Mouse (Mus musculus): ENCODE results near the gene Srgap3. TPM values are rescaled to one million over a fixed set of nuclear protein-coding genes. Genes with fewer than 3 reads are reported as not detected.

The Srgap3 gene
- 0.13 and 0.26 TPM in 2 replicates for polyA plus RNA-seq (2015; fragmentation: Nextera tagmentation; extraction: Ambion mirVana)

DNA sequence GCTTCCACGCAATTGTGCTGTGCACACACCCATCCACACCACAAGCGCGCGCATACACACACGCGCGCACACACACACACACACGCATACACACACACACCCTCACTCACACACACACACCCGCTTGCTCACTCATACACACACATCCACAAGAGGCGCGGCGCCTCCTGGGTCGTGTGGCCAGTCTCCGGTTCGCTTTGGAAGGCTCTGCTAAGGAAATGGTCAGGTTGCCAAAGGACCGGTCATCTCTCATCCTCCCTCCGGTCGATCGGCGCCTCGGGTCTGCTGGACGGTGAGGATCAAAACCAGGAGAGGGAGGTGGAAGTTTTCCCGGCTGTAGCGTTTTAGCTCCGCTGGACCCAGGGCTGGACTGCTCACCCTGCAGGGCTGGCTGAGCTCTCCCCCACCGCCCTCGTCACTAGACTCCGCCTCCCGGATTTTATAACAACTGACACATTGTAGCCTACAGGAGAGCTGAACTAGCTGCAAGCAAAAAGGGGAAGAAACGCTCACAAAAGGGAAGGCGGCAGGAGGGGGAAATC, at the start of gene Srgap3:
Gene Srgap3, minus strand, starts transcription at position 372 of the 542 bp plus-strand sequence.
- Histone ChIP-seq H3K27me3 (ENCODE audit: insufficient read depth, low read length) (no peaks in the 10 kb centered on the region), H3K4me3 (ENCODE audit: low read depth, low read length) (peak within 1 kb of the TSS; percentile 53), H3K9ac (replicated peaks) (0 out of 2 replicates have a peak within 1 kb of the TSS, but pooled peaks have one; percentile 30), H3K4me2 (ENCODE audit: low read depth, low read length) (peak within 1 kb of the TSS; percentile 80), H3K4me1 (ENCODE audit: insufficient read depth) (peaks cover 7% of the 10 kb centered on the region), H3K9me3 (ENCODE audit: low read length) (no peaks in the 10 kb centered on the region), H3K27ac (ENCODE audit: low read depth) (no peak within 1 kb of the TSS), H3K36me3 (replicated peaks; ENCODE audit: insufficient read depth, low read length) (no peaks in the 10 kb centered on the region)
- 0 out of 2 replicates have a peak, but pooled peaks have one; percentile 6 for TF ChIP-seq CTCF (IDR thresholded peaks at IDR 0.05; ENCODE audit: low read depth)
- no peak for TF ChIP-seq EP300 (IDR thresholded peaks at IDR 0.05; ENCODE audit: low read depth)
- WGBS (ENCODE audit: insufficient replicate concordance) = 2% methylated on average over 31 of the region's 31 CpGs
- DNase-seq (peak; percentile 65), ATAC-seq (peak; percentile 83)

DNA sequence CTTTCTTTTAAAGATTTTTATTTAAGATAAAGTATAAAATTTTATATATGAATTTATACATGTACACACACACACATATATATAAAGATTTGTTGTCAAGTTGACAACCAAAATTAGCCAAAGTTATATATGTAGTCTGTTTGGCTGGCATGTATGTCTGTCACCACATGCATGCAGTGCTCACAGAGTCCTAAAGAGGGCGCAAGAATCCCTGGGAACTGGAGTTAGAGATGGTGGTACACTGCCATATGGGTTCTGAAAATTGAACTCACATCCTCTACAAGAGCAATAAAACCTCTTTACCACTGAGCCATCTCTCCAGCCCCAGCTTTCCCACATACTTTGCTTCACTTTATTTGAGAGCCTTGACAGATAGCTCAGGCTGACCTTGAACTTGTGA, 48.6 kb upstream of the Srgap3 start:
- Histone ChIP-seq H3K4me1 (ENCODE audit: insufficient read depth) (no peaks in the 10 kb centered on the region), H3K9ac (replicated peaks) (no peak overlapping the region), H3K4me3 (ENCODE audit: low read depth, low read length) (no peak overlapping the region), H3K4me2 (ENCODE audit: low read depth, low read length) (no peak overlapping the region), H3K9me3 (ENCODE audit: low read length) (no peaks in the 10 kb centered on the region), H3K27ac (ENCODE audit: low read depth) (no peak overlapping the region), H3K27me3 (ENCODE audit: insufficient read depth, low read length) (no peaks in the 10 kb centered on the region), H3K36me3 (replicated peaks; ENCODE audit: insufficient read depth, low read length) (no peaks in the 10 kb centered on the region)
- ATAC-seq (no peak), DNase-seq (no peak)
- WGBS (ENCODE audit: insufficient replicate concordance) = 46% methylated on average over 1 of the region's 1 CpGs
- TF ChIP-seq EP300 (IDR thresholded peaks at IDR 0.05; ENCODE audit: low read depth) = no peak
- TF ChIP-seq CTCF (IDR thresholded peaks at IDR 0.05; ENCODE audit: low read depth) = peak; percentile 23; the same call in 1 of the 2 replicates

GRCm38 (mm10) chr6:112990119-112990518, 43.1 kb upstream of the Srgap3 start:
- no peak for ATAC-seq
- no peak for DNase-seq

GRCm38 (mm10) chr6:112985362-112986314, 38.6 kb upstream of the Srgap3 start:
- H3K36me3 ChIP-seq (replicated peaks; ENCODE audit: insufficient read depth, low read length) = no peaks in the 10 kb centered on the region
- H3K4me1 ChIP-seq (ENCODE audit: insufficient read depth) = no peaks in the 10 kb centered on the region
- ATAC-seq (no peak), DNase-seq (no peak)
- no peak overlapping the region for H3K9ac ChIP-seq (replicated peaks)
- no peak overlapping the region for H3K4me3 ChIP-seq (ENCODE audit: low read depth, low read length)
- no peaks in the 10 kb centered on the region for H3K27me3 ChIP-seq (ENCODE audit: insufficient read depth, low read length)
- TF ChIP-seq CTCF (IDR thresholded peaks at IDR 0.05; ENCODE audit: low read depth) (no peak), EP300 (IDR thresholded peaks at IDR 0.05; ENCODE audit: low read depth) (no peak)
- no peaks in the 10 kb centered on the region for H3K9me3 ChIP-seq (ENCODE audit: low read length)
- H3K27ac ChIP-seq (ENCODE audit: low read depth) = no peak overlapping the region
- 65% methylated on average over 9 of the region's 9 CpGs for WGBS (ENCODE audit: insufficient replicate concordance)
- no peak overlapping the region for H3K4me2 ChIP-seq (ENCODE audit: low read depth, low read length)

More at GRCm38 (mm10) chr6:112990119-112990518, 43.1 kb upstream of the Srgap3 start:
- H3K4me2 ChIP-seq (ENCODE audit: low read depth, low read length) = no peak overlapping the region
- no peaks in the 10 kb centered on the region for H3K36me3 ChIP-seq (replicated peaks; ENCODE audit: insufficient read depth, low read length)
- H3K4me3 ChIP-seq (ENCODE audit: low read depth, low read length) = no peak overlapping the region
- H3K27ac ChIP-seq (ENCODE audit: low read depth) = no peak overlapping the region
- 64% methylated on average over 1 of the region's 1 CpGs for WGBS (ENCODE audit: insufficient replicate concordance)
- no peaks in the 10 kb centered on the region for H3K27me3 ChIP-seq (ENCODE audit: insufficient read depth, low read length)
- TF ChIP-seq CTCF (IDR thresholded peaks at IDR 0.05; ENCODE audit: low read depth) (no peak), EP300 (IDR thresholded peaks at IDR 0.05; ENCODE audit: low read depth) (no peak)
- no peaks in the 10 kb centered on the region for H3K4me1 ChIP-seq (ENCODE audit: insufficient read depth)
- no peaks in the 10 kb centered on the region for H3K9me3 ChIP-seq (ENCODE audit: low read length)
- no peak overlapping the region for H3K9ac ChIP-seq (replicated peaks)

DNA sequence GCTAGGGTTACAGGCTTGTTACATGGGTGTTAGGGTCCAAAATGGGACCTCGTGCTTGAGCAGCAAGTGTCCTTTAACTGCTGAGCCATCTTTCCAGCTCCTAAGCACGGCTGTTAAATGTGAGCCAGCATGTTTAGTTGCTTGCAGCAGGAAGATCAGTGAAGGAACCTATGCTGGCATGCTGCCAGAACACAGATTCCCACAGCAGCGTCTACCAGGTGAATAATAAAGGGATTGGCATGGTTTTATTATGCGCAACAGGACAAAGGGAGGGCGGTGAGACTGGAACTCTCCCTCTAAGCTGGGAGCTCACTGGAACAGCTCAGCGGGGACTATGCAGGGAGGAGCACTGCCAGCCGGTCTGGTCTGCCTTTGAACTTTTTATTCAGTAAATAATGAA, 35.2 kb upstream of the Srgap3 start:
- no peak overlapping the region for H3K4me2 ChIP-seq (ENCODE audit: low read depth, low read length)
- H3K4me3 ChIP-seq (ENCODE audit: low read depth, low read length) = no peak overlapping the region
- no peak overlapping the region for H3K27ac ChIP-seq (ENCODE audit: low read depth)
- no peak overlapping the region for H3K9ac ChIP-seq (replicated peaks)
- TF ChIP-seq EP300 (IDR thresholded peaks at IDR 0.05; ENCODE audit: low read depth) = no peak
- TF ChIP-seq CTCF (IDR thresholded peaks at IDR 0.05; ENCODE audit: low read depth) = no peak
- H3K36me3 ChIP-seq (replicated peaks; ENCODE audit: insufficient read depth, low read length) = no peaks in the 10 kb centered on the region
- WGBS (ENCODE audit: insufficient replicate concordance) = 58% methylated on average over 7 of the region's 7 CpGs
- no peaks in the 10 kb centered on the region for H3K4me1 ChIP-seq (ENCODE audit: insufficient read depth)
- no peaks in the 10 kb centered on the region for H3K9me3 ChIP-seq (ENCODE audit: low read length)
- DNase-seq (no peak), ATAC-seq (no peak)
- H3K27me3 ChIP-seq (ENCODE audit: insufficient read depth, low read length) = no peaks in the 10 kb centered on the region

GRCm38 (mm10) chr6:112978947-112979346, 31.9 kb upstream of the Srgap3 start:
- no peak overlapping the region for H3K9ac ChIP-seq (replicated peaks)
- WGBS (ENCODE audit: insufficient replicate concordance) = 77% methylated on average over 3 of the region's 3 CpGs
- no peaks in the 10 kb centered on the region for H3K27me3 ChIP-seq (ENCODE audit: insufficient read depth, low read length)
- H3K9me3 ChIP-seq (ENCODE audit: low read length) = no peaks in the 10 kb centered on the region
- TF ChIP-seq CTCF (IDR thresholded peaks at IDR 0.05; ENCODE audit: low read depth) (no peak), EP300 (IDR thresholded peaks at IDR 0.05; ENCODE audit: low read depth) (no peak)
- ATAC-seq (no peak), DNase-seq (no peak)
- H3K27ac ChIP-seq (ENCODE audit: low read depth) = no peak overlapping the region
- H3K4me2 ChIP-seq (ENCODE audit: low read depth, low read length) = no peak overlapping the region
- H3K4me3 ChIP-seq (ENCODE audit: low read depth, low read length) = no peak overlapping the region
- no peaks in the 10 kb centered on the region for H3K4me1 ChIP-seq (ENCODE audit: insufficient read depth)
- H3K36me3 ChIP-seq (replicated peaks; ENCODE audit: insufficient read depth, low read length) = no peaks in the 10 kb centered on the region

All from liver, postnatal 0 days (tissue).